In the genomic region with DNA sequence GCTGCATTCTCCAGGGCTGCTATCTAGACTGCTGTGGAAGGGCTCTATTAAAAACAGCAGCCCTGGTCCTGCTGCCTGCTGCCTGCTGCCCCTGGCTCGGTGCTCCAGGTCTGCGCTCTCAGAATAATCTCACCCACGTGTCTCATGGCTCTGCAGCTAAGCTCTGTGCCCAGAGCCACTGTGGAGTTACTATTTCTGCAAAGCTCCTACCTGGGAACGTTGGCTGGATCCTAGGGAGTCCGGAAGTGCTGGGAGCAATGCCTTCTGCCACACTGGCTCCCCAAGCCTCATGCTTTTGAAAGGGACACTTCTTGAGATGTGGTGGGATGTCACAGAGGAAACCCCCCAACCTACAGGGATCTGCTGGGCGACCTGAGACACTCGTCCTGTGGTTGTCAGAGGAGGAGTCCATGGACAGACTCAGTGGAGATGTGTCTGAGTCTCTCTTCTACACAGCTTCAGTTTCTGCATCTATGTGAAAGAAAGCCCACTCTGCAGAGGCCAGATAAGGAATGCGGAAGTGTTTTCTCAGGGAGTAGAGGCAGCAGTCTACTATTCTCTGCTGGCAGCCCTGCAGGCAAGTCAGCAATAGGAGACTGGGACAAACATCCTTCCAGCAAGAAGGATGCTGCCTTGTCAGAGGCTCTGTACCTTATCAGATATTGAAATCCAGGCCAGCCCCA, we compare ENCODE assay signal across 10 mouse cellular contexts.
DNase-seq lines count a peak whose midpoint lies in the region; ATAC-seq and TF ChIP-seq lines count a peak whose summit lies in the region.
"Had no signal": no experiment of that assay in that cellular context is flagged by ENCODE, and none has a peak within 500 bp of the region (broad histone marks: within the 10 kb centered on the region; RNA-seq: fewer than 3 reads in every experiment).

No protein-coding gene starts in this region.

- no peak for ATAC-seq in midbrain, embryonic 12.5 days (ENCODE audit: low FRiP score, low read depth)
- no peak for ATAC-seq in granulocyte monocyte progenitor cell, adult 5-6 weeks (replicated peaks; ENCODE audit: poor library complexity, severe bottlenecking)
- ATAC-seq: inflammation-experienced regulatory T-cells, adult 6 months had no signal

- no peak for TF ChIP-seq POLR2A in thymus, adult 2 months (IDR thresholded peaks at IDR 0.05; ENCODE audit: control insufficient read depth, extremely low read depth, insufficient read depth, low read length, poor library complexity)

- no peaks in the 10 kb centered on the region for H3K9me3 ChIP-seq in heart, embryonic 10.5 days
- H3K9me3 ChIP-seq in midbrain, embryonic 12.5 days, result no peaks in the 10 kb centered on the region
- H3K9me3 ChIP-seq: liver, embryonic 15.5 days had no signal

- no peak overlapping the region for H3K9ac ChIP-seq in midbrain, embryonic 12.5 days (replicated peaks)
- H3K9ac ChIP-seq: liver, embryonic 15.5 days had no signal

- H3K27me3 ChIP-seq in heart, embryonic 10.5 days (ENCODE audit: insufficient read depth, poor library complexity, severe bottlenecking), result peaks cover 9% of the 10 kb centered on the region; the same call in 1 of the 2 replicates
- no peaks in the 10 kb centered on the region for H3K27me3 ChIP-seq in midbrain, embryonic 12.5 days
- H3K27me3 ChIP-seq in thymus, adult 2 months (ENCODE audit: control insufficient read depth, insufficient read depth, low read length), result no peaks in the 10 kb centered on the region
- H3K27me3 ChIP-seq: liver, embryonic 15.5 days had no signal

- intact Hi-C loops in left cerebral cortex, adult 2 months (cut with DNase I), result no loop called here
- intact Hi-C loops in left cerebral cortex, postnatal 10 days (cut with DNase I), result no loop called here

- H3K27ac ChIP-seq in left cerebral cortex, adult 2 months, result peak overlapping the region; percentile 79
- peak overlapping the region; percentile 79 for H3K27ac ChIP-seq in heart, embryonic 10.5 days
- H3K27ac ChIP-seq in midbrain, embryonic 12.5 days (replicated peaks), result peak overlapping the region; percentile 54; the same call in 1 of the 2 replicates
- H3K27ac ChIP-seq in thymus, adult 2 months (ENCODE audit: control insufficient read depth, insufficient read depth, low read length), result no peak overlapping the region
- H3K27ac ChIP-seq: liver, embryonic 15.5 days had no signal

- DNase-seq in left cerebral cortex, adult 2 months (ENCODE audit: extremely low spot score in 1 of 2, low spot score in 2 of 2), result peak in 1 of 2 experiments; percentile 34
- no peak for DNase-seq in left cerebral cortex, postnatal 10 days (ENCODE audit: extremely low spot score in 1 of 2, low spot score in 2 of 2)
- DNase-seq in cerebellum, postnatal 10 days, result peak; percentile 42 to 55
- DNase-seq in heart, embryonic 10.5 days (ENCODE audit: low spot score), result no peak
- no peak for DNase-seq in adrenal gland, postnatal 25 days
- no peak for DNase-seq in thymus, adult 2 months

- WGBS in heart, embryonic 10.5 days, result 18% methylated on average over 8 of the region's 8 CpGs
- WGBS in midbrain, embryonic 12.5 days, result 24% methylated on average over 8 of the region's 8 CpGs
- 59% methylated on average over 8 of the region's 8 CpGs for WGBS in thymus, adult 2 months

- H3K4me2 ChIP-seq in midbrain, embryonic 12.5 days (replicated peaks), result no peak overlapping the region
- H3K4me2 ChIP-seq: liver, embryonic 15.5 days had no signal

- TF ChIP-seq CTCF in left cerebral cortex, adult 2 months (IDR thresholded peaks at IDR 0.05), result no peak
- no peak for TF ChIP-seq CTCF in thymus, adult 2 months (IDR thresholded peaks at IDR 0.05; ENCODE audit: borderline replicate concordance, control insufficient read depth, extremely low read depth, insufficient read depth, low read length, poor library complexity)

- H3K4me1 ChIP-seq in heart, embryonic 10.5 days, result peaks cover 39% of the 10 kb centered on the region
- peaks cover 39% of the 10 kb centered on the region for H3K4me1 ChIP-seq in midbrain, embryonic 12.5 days
- no peaks in the 10 kb centered on the region for H3K4me1 ChIP-seq in thymus, adult 2 months (replicated peaks; ENCODE audit: control insufficient read depth, insufficient read depth, low read length)
- H3K4me1 ChIP-seq: liver, embryonic 15.5 days had no signal

- no peak overlapping the region for H3K4me3 ChIP-seq in left cerebral cortex, adult 2 months
- H3K4me3 ChIP-seq in heart, embryonic 10.5 days, result peak overlapping the region; percentile 13; the same call in 1 of the 2 replicates
- H3K4me3 ChIP-seq in midbrain, embryonic 12.5 days, result no peak overlapping the region
- no peak overlapping the region for H3K4me3 ChIP-seq in thymus, adult 2 months (ENCODE audit: control insufficient read depth, insufficient read depth, low read length)
- H3K4me3 ChIP-seq: liver, embryonic 15.5 days had no signal

- no peaks in the 10 kb centered on the region for H3K36me3 ChIP-seq in heart, embryonic 10.5 days
- no peaks in the 10 kb centered on the region for H3K36me3 ChIP-seq in midbrain, embryonic 12.5 days
- no peaks in the 10 kb centered on the region for H3K36me3 ChIP-seq in thymus, adult 2 months (ENCODE audit: control insufficient read depth, insufficient read depth, low read length)
- H3K36me3 ChIP-seq: liver, embryonic 15.5 days had no signal

Comparison
In these comparisons a context has a peak if more than half of its experiments do, and no peak if none do; other contexts are left out.
1. DNase-seq: peak in cerebellum, postnatal 10 days (2 of 2); none in left cerebral cortex, postnatal 10 days (0 of 2), heart, embryonic 10.5 days (single experiment), adrenal gland, postnatal 25 days (single experiment) and thymus, adult 2 months (single experiment).